Mouse (Mus musculus) forebrain, embryonic 10.5 days (tissue): ENCODE measurements at regions not wholly inside any gene's neighbourhood (a gene's known extent, or its start where the extent isn't known, plus 50 kb on each side); places are given as distances from the start of the nearest gene placed in this dataset.

ENCODE experiments used
- DNase-seq: peaks from one replicate; pipeline ENCODE4 v3.0.0-alpha.2; 2017; ENCODE audit warnings: low spot score; ENCODE audit errors: extremely low spot score
- H3K27ac ChIP-seq: fragments of 300-500 bp; sonication (generic); 2 replicates; pipeline ENCODE4 v1.5.1; 2016; ENCODE audit warnings: mild to moderate bottlenecking
- H3K27me3 ChIP-seq: fragments of 300-500 bp; sonication (generic); 2 replicates; pipeline ENCODE4 v1.6.1; 2016; ENCODE audit warnings: mild to moderate bottlenecking; ENCODE audit not compliant: poor library complexity, severe bottlenecking
- H3K36me3 ChIP-seq: fragments of 300-500 bp; sonication (generic); replicated peaks from 2 replicates; pipeline ENCODE4 v1.6.1; 2016; ENCODE audit warnings: mild to moderate bottlenecking, moderate library complexity
- H3K4me1 ChIP-seq: fragments of 300-500 bp; sonication (generic); 2 replicates; pipeline ENCODE4 v1.6.1; 2016
- H3K4me3 ChIP-seq: fragments of 300-500 bp; sonication (generic); 2 replicates; pipeline ENCODE4 v1.5.1; 2016; ENCODE audit warnings: mild to moderate bottlenecking, moderate library complexity
- H3K9me3 ChIP-seq: fragments of 300-500 bp; sonication (generic); 2 replicates; pipeline ENCODE4 v1.6.1; 2016; ENCODE audit warnings: mild to moderate bottlenecking, moderate library complexity
- WGBS: fragments of 180-500 bp; shearing (Covaris S2); methylation state at CpG from one replicate; pipeline ENCODE4 v1.1.7; 2016; 5-methylcytosine and 5-hydroxymethylcytosine counted together

DNA sequence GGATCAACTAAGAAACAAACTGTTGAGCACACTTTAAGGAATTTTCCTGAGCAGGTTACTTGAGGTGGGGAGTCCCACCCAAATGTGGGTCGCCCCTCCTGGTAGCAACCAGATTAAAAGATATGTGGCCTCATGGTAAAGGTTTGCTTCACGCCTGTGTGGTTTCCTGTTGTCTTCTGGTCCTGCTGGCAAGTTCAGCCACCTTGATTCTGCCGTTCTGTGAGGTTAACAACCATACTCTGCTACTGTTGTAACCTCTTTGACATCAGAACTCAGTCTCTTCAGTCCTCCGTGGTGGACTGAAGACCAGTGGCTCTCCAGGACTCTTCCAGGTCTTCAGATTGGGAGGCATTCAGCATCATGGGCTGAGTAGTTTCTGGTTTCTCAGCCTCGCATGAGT, 127.1 kb upstream of the Sp4 start:
- Histone ChIP-seq H3K27me3 (no peaks in the 10 kb centered on the region), H3K27ac (no peak overlapping the region), H3K4me1 (no peaks in the 10 kb centered on the region), H3K36me3 (no peaks in the 10 kb centered on the region), H3K4me3 (no peak overlapping the region), H3K9me3 (no peaks in the 10 kb centered on the region)
- no peak for DNase-seq
- 84% methylated on average over 5 of the region's 5 CpGs for WGBS

- no peak overlapping the region for H3K4me3 ChIP-seq
- peaks cover 7% of the 10 kb centered on the region; the same call in 1 of the 2 replicates for H3K9me3 ChIP-seq
- 86% methylated on average over 1 of the region's 1 CpGs for WGBS
- H3K4me1 ChIP-seq = no peaks in the 10 kb centered on the region
- no peak for DNase-seq
- no peak overlapping the region for H3K27ac ChIP-seq
- no peaks in the 10 kb centered on the region for H3K36me3 ChIP-seq
- H3K27me3 ChIP-seq = no peaks in the 10 kb centered on the region
These were observed 114.7 kb upstream of the Sp4 start for GRCm38 (mm10) chr12:118415956-118416355.

GRCm38 (mm10) chr12:118411767-118412430, 110.7 kb upstream of the Sp4 start:
- 82% methylated on average over 7 of the region's 7 CpGs for WGBS
- H3K36me3 ChIP-seq = no peaks in the 10 kb centered on the region
- no peaks in the 10 kb centered on the region for H3K9me3 ChIP-seq
- H3K4me1 ChIP-seq = no peaks in the 10 kb centered on the region
- H3K27me3 ChIP-seq = no peaks in the 10 kb centered on the region
- DNase-seq = no peak
- no peak overlapping the region for H3K27ac ChIP-seq
- no peak overlapping the region for H3K4me3 ChIP-seq

- Histone ChIP-seq H3K9me3 (no peaks in the 10 kb centered on the region), H3K4me1 (0 out of 2 replicates have a peak, but pooled peaks cover 2% of the 10 kb centered on the region), H3K36me3 (no peaks in the 10 kb centered on the region), H3K4me3 (no peak overlapping the region), H3K27ac (no peak overlapping the region), H3K27me3 (no peaks in the 10 kb centered on the region)
- no peak for DNase-seq
These were observed 109.7 kb upstream of the Sp4 start for GRCm38 (mm10) chr12:118410917-118411316.

- Histone ChIP-seq H3K9me3 (no peaks in the 10 kb centered on the region), H3K27me3 (peaks cover 21% of the 10 kb centered on the region), H3K27ac (no peak overlapping the region), H3K36me3 (no peaks in the 10 kb centered on the region), H3K4me3 (no peak overlapping the region), H3K4me1 (peaks cover 10% of the 10 kb centered on the region; the same call in 1 of the 2 replicates)
- no peak for DNase-seq
These were observed 103.9 kb upstream of the Sp4 start for GRCm38 (mm10) chr12:118405135-118405534.

GRCm38 (mm10) chr12:118404171-118404570, 102.9 kb upstream of the Sp4 start:
- no peaks in the 10 kb centered on the region for H3K9me3 ChIP-seq
- 43% methylated on average over 5 of the region's 5 CpGs for WGBS
- no peak for DNase-seq

DNA sequence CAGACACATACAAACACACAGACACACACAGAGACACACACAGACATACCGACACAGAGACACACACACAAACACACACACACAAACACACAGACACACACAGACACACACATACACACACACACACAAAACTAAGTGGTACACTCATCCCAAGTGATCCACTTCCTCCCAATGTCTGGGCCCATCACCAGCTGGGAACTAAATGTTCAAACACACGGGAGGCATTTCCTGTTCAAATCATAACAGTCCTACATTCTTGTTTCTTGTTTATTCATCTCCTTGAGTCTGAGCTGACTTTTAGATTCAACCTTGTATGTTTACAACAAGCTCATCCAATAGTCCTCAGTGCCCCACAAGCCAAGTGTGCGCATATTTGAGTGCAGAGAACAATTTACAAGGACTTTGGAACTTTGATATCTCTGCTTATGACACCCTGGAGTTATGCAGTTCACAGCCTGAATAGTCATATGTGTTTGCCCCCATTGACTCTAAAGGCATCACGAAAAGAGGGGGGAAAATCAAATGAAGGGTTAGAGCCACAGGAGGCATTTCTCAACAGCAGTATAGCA, 102.4 kb upstream of the Sp4 start:
- Histone ChIP-seq H3K36me3 (no peaks in the 10 kb centered on the region), H3K27ac (no peak overlapping the region), H3K4me1 (peaks cover 10% of the 10 kb centered on the region; the same call in 1 of the 2 replicates), H3K27me3 (peaks cover 21% of the 10 kb centered on the region), H3K9me3 (no peaks in the 10 kb centered on the region), H3K4me3 (no peak overlapping the region)
- no peak for DNase-seq
- WGBS = 89% methylated on average over 4 of the region's 4 CpGs

More at GRCm38 (mm10) chr12:118404171-118404570, 102.9 kb upstream of the Sp4 start:
- H3K36me3 ChIP-seq = no peaks in the 10 kb centered on the region
- peaks cover 10% of the 10 kb centered on the region; the same call in 1 of the 2 replicates for H3K4me1 ChIP-seq
- H3K27ac ChIP-seq = no peak overlapping the region
- H3K27me3 ChIP-seq = peaks cover 21% of the 10 kb centered on the region
- no peak overlapping the region for H3K4me3 ChIP-seq

- no peaks in the 10 kb centered on the region for H3K9me3 ChIP-seq
- H3K27me3 ChIP-seq = peaks cover 21% of the 10 kb centered on the region
- peaks cover 10% of the 10 kb centered on the region; the same call in 1 of the 2 replicates for H3K4me1 ChIP-seq
- no peak for DNase-seq
- no peak overlapping the region for H3K4me3 ChIP-seq
- no peaks in the 10 kb centered on the region for H3K36me3 ChIP-seq
- H3K27ac ChIP-seq = no peak overlapping the region
These were observed 100.1 kb upstream of the Sp4 start for GRCm38 (mm10) chr12:118401377-118401776.

DNA sequence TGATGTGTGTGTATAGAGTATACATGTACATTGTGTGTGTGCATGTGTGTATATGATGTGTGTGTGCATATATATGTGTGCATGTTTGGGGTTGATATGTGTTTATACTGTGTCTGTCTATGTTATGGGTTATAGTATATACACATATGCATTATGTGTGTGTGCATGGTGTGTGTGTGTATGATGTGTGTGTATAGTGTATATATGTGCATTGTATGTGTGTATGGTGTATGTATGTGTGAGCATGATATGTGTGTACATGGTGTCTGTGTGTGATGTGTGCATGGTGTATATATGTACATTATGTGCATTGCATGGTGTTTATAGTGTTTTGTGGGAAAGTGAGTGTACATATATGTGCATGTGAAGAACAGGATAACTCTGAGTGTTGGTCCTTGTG, 90.4 kb upstream of the Sp4 start:
- Histone ChIP-seq H3K4me1 (no peaks in the 10 kb centered on the region), H3K4me3 (no peak overlapping the region)

GRCm38 (mm10) chr12:118381013-118381412, 79.8 kb upstream of the Sp4 start:
- H3K36me3 ChIP-seq = no peaks in the 10 kb centered on the region
- WGBS = 94% methylated on average over 3 of the region's 3 CpGs
- no peak overlapping the region for H3K4me3 ChIP-seq
- H3K27me3 ChIP-seq = no peaks in the 10 kb centered on the region; the same call in 1 of the 2 replicates
- no peaks in the 10 kb centered on the region for H3K9me3 ChIP-seq
- no peak for DNase-seq
- peaks cover 6% of the 10 kb centered on the region for H3K4me1 ChIP-seq
- no peak overlapping the region for H3K27ac ChIP-seq

More for the DNA sequence above, 90.4 kb upstream of the Sp4 start:
- no peaks in the 10 kb centered on the region for H3K36me3 ChIP-seq
- no peaks in the 10 kb centered on the region for H3K27me3 ChIP-seq
- no peak overlapping the region for H3K27ac ChIP-seq
- H3K9me3 ChIP-seq = no peaks in the 10 kb centered on the region
- no peak for DNase-seq

GRCm38 (mm10) chr12:118377898-118378297, 76.7 kb upstream of the Sp4 start:
- H3K36me3 ChIP-seq = no peaks in the 10 kb centered on the region
- WGBS = 64% methylated on average over 5 of the region's 5 CpGs
- H3K27me3 ChIP-seq = no peaks in the 10 kb centered on the region; the same call in 1 of the 2 replicates
- DNase-seq = no peak
- H3K4me3 ChIP-seq = no peak overlapping the region
- H3K4me1 ChIP-seq = peaks cover 6% of the 10 kb centered on the region
- H3K9me3 ChIP-seq = no peaks in the 10 kb centered on the region
- no peak overlapping the region for H3K27ac ChIP-seq

DNA sequence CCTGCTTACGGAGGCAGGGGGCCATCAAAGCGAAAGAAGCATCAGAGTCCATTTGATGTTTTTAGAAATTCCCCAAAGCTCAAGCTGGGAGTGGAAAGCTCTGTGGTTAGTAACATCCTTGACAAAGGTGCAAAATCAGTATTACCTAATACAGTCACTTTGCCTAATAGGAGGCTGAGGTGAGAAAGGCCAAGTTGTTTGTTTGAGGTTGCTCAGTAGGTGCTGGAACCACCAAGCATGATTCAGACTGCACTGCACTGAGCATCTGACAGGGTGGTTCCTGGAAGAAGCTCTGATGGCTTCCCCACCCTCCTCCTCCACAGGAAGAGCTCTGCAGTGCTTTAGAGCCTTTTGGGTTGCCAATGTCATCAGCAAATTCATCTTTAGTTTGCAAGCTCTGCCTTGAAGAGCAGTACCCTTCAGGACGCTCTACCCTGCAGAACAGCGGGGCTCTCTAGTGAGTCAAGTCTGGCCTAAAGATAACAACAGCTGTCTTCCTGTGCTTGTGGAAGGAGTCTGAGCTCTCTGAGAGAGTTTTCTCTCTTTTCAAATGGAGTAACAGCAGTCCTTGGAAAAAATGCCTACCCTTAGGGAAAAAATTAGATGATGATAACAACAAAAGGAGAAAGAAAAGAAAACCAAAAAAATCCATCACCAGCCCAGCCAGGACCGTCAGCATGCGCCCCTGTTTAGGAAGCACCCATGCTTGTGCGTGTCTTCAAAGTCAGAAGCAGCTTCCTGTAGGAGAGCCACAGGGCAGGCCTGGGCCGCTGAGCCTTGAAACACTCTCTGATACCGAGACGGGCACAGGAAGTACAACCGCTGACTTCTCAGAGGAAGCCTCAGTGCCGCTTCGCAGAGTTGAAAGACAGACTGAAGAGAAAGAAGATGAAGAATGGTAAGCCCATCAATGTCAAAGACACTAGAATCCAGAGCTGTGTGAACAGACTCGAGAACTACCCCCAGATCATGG, 75.6 kb upstream of the Sp4 start:
- Histone ChIP-seq H3K9me3 (no peaks in the 10 kb centered on the region), H3K27me3 (no peaks in the 10 kb centered on the region; the same call in 1 of the 2 replicates), H3K36me3 (no peaks in the 10 kb centered on the region), H3K4me3 (no peak overlapping the region), H3K27ac (no peak overlapping the region), H3K4me1 (peaks cover 6% of the 10 kb centered on the region)
- WGBS = 87% methylated on average over 14 of the region's 14 CpGs
- no peak for DNase-seq

DNA sequence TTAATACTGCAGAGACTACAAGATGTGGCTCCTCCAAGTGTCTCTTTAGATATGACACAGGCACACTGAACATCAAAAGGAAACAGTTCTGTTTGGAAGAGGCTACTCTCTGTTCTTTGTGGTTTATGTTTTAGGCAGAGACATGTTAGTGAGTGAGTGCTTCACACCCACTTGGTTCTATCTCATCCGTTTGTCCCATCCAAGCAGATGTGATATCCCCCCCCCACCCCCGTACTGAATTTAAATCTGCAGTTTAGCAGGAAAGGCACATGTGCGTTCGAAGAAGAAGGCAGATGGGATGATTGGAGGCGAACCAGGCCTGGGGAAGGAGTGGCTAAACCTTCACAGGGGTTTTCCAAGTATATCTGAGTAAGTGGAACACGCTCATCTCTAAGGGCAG, 72.0 kb upstream of the Sp4 start:
- no peaks in the 10 kb centered on the region for H3K9me3 ChIP-seq
- DNase-seq = no peak
- peaks cover 6% of the 10 kb centered on the region for H3K4me1 ChIP-seq
- WGBS = 88% methylated on average over 6 of the region's 6 CpGs
- no peaks in the 10 kb centered on the region for H3K36me3 ChIP-seq
- H3K27ac ChIP-seq = no peak overlapping the region
- no peaks in the 10 kb centered on the region; the same call in 1 of the 2 replicates for H3K27me3 ChIP-seq
- no peak overlapping the region for H3K4me3 ChIP-seq
